Mouse (Mus musculus) retina, postnatal 7 days (tissue): Measurements from ENCODE around the gene Depp1.
A peak's percentile ranks its signal among the peaks of the same experiment; 100 is the strongest.
"Not testable (repeated sequence)": the region's sequence is repeated elsewhere in the genome, so short reads cannot be mapped to it uniquely, and the experiment has no call there.

ENCODE experiments used
- DNase-seq: peaks from one replicate; pipeline ENCODE4 v3.0.0-alpha.2; 2012; ENCODE audit warnings: low read depth, low spot score

Depp1 gene

DNA sequence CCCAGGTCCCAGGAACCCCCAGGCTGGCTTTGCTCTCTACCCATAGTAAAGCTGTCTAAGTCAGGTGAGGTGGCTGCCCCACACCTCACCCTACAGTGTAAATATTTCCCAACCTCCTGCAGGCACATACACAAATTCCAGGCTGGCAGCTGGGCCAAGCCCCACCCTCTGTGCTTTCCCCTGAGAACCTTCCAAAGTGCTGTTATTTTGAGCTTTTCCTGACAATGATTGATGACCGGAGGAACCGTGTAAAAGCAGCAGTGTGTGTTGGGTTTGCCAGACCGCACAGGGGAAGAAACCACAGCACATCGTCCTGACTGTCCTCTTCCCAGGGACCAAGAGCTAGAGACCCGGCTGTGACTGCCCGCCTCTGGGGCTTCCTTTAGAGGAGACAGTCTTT is at the start of gene Depp1:
Depp1 (plus strand) TSS at position 204 of the 400 bp plus-strand sequence.
- DNase-seq, result no peak

DNA sequence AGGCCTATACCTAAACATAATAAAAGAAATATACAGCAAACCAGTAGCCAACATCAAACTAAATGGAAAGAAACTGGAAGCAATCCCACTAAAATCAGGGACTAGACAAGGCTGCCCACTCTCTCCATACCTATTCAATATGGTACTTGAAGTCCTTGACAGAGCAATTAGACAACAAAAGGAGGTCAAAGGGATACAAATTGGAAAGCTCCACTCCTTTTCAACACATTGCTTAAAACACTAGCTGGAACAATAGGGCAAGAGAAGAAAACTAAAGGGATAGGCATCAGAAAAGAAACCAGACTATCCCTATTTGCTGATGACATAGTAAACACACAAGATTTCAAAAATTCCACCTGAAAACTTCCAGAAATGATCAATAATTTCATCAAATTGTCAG is 49.4 kb upstream of the Depp1 start:
- not testable (repeated sequence) for DNase-seq

- no peak for DNase-seq
Measured at GRCm38 (mm10) chr6:116607230-116607629, 43.2 kb upstream of the Depp1 start.

DNA sequence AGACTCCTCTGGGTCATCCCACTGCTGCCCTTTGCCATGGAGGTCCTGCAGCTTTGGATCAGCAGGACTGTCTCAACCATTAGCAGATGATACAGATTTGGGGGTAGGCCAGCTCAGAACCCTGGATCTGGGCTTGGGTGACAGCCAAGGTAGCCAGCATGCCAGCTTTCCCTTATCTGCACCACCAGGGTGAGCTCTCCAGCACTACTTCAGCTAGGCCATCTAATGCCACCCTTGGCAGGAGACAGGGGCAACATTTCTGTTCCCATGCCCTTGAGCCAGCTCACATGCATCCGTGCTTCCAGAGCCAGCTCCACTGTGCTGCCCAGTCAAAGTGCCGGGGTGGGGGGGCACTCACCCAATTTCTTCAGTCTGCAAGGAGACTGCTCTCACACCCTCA is 34.7 kb upstream of the Depp1 start:
- DNase-seq, result no peak

DNA sequence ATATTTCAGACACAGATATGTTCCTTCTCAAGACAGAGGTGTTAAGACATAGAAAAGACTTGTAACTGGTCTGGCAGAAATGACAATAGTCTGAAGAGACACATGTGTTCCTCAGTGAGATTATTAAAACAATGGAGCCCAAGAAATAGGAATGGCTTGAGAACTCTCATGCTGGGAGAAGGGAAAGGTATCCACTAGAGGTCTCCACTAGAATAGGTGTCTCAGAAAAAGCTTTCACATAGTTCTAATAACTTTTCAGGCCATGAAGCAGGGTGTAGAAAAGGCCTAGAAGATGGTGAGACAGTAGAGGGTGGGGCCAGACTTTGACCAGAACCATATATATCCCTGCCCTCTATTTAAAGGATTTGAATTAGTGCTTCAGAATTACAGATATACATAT is 32.3 kb upstream of the Depp1 start:
- DNase-seq, result no peak

DNA sequence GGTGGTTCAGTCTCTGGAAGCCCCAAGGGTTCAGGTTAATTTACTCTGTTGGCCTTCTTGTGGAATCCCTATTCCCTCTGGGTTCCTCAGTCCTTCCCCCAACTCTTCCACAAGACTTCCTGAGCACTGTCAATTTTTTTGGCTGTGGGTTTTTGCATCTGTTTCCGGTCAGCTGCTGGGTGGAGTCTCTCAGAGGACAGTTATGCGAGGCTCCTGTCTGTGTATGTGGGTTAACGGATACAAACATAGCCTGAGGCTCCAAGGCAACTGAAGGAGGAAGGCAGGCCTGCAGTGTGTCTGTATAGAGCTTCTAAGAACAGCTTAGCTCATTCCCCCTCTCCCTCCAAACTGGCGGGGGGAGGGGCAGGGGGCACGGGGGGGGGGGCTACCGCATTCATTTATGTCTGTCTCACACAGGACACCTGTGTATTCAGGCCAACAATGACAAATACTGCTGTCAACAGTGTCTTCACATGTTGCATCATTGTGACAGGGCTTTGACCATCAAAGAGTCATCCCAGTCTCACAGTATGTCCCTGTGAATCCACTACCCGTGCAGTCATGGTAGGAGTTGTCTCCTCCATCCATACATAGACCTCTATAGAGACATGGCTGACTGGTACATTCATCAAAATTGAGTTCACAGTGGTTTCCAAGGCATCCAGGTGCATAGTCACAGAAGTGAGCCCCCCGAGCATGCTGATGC is 28.9 kb upstream of the Depp1 start:
- no peak for DNase-seq

GRCm38 (mm10) chr6:116626417-116626816 is 24.0 kb upstream of the Depp1 start:
- not testable (repeated sequence) for DNase-seq

GRCm38 (mm10) chr6:116628095-116628494 is 22.3 kb upstream of the Depp1 start:
- DNase-seq, result no peak

DNA sequence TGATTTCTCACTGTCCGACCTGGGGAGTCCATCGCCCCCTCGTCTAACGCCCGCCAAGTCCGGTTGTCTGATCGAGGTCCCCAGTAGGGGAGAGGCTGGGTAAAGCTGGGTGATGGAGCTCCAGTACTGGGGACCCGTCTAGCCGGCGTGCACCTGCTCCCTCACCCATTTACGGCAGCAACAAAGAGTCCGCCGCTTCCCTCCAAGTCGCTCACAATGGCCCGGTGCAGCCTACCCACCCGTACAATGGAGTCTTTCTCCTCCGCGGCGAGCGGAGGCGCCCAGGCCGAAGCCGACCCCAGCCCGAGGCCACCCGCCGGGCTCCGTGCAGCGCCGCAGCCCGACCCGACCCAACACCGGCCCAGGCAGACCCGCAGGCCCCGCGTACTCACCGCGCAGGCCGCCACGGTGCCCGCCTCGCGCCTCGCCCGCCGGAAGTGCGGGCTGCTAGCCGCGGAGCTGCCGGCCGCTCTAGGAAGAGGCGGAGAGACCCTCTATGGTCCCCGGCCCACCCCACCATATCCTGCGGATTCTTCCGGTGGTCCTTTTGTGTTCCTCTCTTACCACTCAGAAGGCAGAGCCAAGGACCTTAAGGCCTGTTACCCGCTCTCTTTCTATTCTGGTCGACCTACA is 21.8 kb upstream of the Depp1 start, which contains the start of gene Zfp422:
Zfp422 (minus strand) TSS at position 461 of the 633 bp plus-strand sequence.
- peak; percentile 63 for DNase-seq

GRCm38 (mm10) chr6:116629766-116630165 is 20.6 kb upstream of the Depp1 start:
- no peak for DNase-seq

DNA sequence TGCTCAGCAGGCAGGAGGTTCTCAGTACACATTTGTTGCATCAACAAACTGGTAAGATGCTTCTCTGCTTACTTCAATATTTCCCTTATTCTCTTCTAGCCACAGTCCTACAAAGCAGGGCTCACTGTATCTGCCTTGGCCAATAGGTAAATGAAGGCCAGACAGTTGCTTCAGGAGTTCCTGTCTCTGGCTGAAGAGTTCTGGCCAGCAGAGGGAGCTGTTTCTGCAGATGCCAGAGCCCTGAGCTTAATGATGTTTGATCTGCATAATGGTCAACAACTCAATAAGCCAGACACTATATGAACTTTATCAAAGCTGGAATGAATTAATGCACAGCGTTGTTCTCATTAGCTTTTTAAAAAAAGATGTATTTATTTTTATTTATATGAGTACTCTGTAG is 18.3 kb upstream of the Depp1 start:
- peak; percentile 31 for DNase-seq

DNA sequence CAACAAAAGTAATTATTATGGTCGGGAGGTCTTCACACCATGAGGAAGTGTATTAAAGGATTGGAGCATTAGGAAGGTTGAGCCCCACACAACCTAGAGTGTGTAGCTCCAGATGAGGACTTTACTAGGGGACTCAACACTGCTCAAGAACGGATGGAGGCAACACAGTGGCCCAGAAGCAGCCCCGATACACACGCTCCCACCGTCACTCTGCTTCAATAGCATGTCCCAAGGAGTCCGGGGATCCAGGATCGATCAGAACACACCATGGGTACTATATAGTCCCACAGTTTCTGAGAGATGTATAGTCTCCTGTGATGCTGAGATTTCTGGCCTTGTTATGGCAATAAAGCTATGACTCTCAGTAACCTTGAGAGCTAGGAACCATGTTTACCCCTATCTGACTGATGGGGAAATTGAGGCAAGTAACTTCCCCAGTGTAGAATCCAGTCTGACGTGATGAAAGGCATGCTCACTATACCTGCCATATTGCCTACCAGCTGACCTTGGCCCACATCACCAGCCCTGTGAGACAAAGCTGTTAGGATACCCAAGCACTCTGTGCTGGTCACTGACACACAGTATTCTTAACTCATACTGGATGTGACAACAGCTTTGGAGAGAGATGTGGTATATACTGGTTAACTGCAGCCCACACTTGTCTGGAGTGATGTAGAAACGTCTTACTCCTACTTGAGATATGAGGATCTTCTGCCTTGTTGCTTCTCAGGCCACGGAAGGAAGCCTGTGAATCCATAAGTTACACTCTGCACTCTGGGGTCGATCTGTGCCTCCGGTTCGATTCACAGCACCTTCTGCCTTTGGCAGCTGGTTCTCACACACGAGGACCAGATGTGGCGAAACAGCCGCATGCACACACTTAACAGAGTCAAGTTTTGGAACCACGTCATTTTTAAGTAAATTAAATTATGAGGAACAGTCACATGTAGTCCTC is 16.4 kb upstream of the Depp1 start:
- no peak for DNase-seq

DNA sequence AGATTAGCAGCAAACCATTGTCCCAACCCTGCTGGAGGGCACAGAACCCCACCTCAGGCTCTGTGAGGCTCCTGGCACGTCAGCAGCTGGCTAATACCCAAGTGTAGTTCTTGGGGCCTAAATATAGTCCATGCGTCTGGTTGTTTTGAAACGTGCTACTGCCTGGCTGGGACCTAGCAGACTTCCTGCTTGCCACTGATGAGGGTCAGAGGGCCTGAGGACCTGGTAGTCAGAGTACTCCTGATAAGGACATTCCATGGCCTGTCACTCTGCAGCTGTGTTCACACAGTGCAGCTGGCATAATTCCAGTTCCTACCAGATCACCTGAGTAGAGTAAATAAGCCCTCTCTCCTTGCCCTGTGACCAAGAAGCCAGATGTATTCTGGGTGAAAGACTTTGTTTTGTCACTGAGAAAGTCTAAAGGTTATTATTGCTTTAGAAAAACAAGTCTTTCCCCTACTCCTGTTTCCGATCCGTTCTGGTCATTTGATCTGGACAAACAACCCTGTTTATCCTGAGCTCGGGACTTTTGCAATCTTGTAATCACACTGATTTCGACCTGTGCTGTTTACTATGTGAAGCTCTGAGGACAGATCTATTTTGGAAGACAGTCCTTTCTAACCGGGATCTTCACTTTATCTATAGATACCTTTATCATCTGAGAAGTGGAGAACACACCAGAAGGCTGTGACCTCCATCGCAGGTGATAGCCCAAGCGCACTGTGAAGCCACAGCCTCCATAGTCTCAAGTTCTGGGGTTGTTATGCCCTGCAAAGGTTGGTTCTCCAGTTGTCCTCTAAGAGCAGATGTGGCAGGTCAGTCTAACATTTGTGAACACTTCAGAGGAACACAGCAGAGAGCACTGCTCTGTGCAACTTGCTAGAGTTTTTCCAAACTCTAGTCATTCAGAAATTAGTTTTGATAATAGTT is 14.9 kb upstream of the Depp1 start:
- DNase-seq, result no peak

GRCm38 (mm10) chr6:116636581-116637235 is 13.7 kb upstream of the Depp1 start:
- DNase-seq, result no peak

DNA sequence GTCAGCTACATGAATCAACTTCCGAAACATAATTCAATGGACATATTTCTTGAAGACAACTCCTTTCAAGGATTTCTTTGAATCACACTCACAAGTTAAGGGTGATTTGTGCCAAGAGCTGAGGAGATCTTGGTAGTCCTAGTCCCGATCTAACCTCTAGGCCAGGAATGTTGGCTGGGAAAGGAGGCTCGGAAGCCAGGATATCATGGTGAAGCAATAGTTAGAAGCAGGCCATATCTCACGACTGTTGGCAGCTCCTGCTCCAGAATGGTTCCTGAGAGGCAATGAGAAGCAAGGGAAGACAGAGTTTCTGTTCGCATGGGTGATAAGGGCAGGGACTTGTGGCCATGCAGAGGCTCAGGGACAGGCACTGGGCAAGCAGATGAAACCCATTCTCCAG is 12.9 kb upstream of the Depp1 start:
- no peak for DNase-seq

GRCm38 (mm10) chr6:116638871-116639270 is 11.5 kb upstream of the Depp1 start:
- DNase-seq, result no peak

- no peak for DNase-seq
Measured at GRCm38 (mm10) chr6:116639663-116640062, 10.7 kb upstream of the Depp1 start.

DNA sequence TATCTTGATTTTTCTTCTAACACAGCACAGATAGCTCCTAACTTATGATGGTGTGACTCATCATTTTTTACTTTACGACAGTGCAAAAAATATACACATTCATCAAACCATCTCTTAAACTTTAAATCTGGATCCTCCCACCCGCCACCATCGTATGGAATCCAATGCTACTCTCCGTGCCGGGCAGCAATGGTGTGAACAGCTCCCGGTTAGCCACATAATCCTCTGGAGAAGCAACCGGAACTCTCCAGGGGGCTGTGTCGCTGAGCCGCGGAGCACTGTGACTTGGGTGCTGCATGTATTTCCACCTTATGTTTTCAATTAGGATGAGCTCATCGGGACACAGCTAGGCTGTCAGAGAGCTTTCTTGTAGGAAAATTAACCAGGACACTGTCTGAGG is 7.5 kb upstream of the Depp1 start:
- no peak for DNase-seq

GRCm38 (mm10) chr6:116643881-116644280 is 6.5 kb upstream of the Depp1 start:
- no peak for DNase-seq

DNA sequence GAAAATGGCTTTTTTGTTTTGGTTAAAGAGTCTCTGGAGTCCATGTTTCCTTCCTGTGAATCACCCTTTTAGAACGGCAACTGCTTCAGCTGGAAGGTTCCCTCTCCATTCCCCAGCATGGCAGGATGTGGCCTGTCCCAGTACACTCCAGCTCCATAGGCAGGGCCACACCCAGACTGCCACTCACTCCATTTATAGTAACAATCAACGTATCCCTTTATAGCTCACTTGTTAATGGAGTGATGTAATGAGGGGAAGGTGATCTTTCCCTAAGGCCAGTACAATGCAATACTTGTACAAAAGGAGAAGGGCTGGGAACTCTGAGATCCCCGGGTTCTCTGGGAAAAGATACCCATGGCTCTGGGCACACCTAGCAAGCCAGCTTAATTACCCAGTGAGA is 6.1 kb upstream of the Depp1 start:
- DNase-seq, result no peak

DNA sequence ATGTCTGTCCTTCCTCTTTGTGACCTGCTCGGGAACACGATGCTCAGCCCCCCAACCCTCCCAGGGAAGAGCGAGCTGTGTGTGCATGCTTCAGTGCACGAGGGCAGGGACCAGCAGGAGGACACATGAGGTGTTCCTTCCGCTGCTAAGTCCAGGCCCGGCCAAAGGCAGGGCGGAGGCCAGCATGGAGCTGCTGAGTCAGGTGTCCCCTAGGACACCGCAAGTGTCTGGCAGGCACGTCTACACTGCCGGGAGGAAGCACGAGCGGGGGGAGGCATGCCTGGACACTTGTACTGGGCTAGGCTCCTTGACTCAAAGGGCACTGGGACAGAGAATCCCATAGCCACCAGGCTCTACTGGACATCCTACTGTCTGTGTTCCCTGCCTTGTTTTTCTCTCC is 2.6 kb upstream of the Depp1 start:
- DNase-seq, result no peak
